Mouse (Mus musculus) hindbrain, postnatal 0 days (tissue): ENCODE measurements around the gene Synj2. TPM values are rescaled to one million over a fixed set of nuclear protein-coding genes. Genes with fewer than 3 reads are reported as not detected.
"Not testable (repeated sequence)": the region's sequence is repeated elsewhere in the genome, so short reads cannot be mapped to it uniquely, and the experiment has no call there.

Experiments used
- ATAC-seq: fragments of 200-750 bp; cut with Nextera tagmentation; 2 replicates; pipeline ENCODE4 v1.8.0; 2017; ENCODE audit warnings: mild to moderate bottlenecking, moderate TSS enrichment, moderate library complexity
- DNase-seq: peaks from one replicate; pipeline ENCODE4 v3.0.0-alpha.2; 2015; ENCODE audit warnings: low spot score
- H3K27ac ChIP-seq: fragments of 300-500 bp; sonication (generic); 2 replicates; pipeline ENCODE4 v1.5.1; 2014; ENCODE audit warnings: mild to moderate bottlenecking
- H3K27me3 ChIP-seq: fragments of 300-500 bp; sonication (generic); 2 replicates; pipeline ENCODE4 v1.6.1; 2014; ENCODE audit warnings: low read length, mixed read lengths; ENCODE audit not compliant: insufficient read depth
- H3K36me3 ChIP-seq: fragments of 300-500 bp; sonication (generic); 2 replicates; pipeline ENCODE4 v1.6.1; 2014; ENCODE audit warnings: low read length, mixed read lengths; ENCODE audit not compliant: insufficient read depth
- H3K4me1 ChIP-seq: fragments of 300-500 bp; sonication (generic); 2 replicates; pipeline ENCODE4 v1.6.1; 2014; ENCODE audit warnings: antibody characterized with exemption, low read length, mixed read lengths; ENCODE audit not compliant: insufficient read depth
- H3K4me2 ChIP-seq: fragments of 300-500 bp; sonication (generic); 2 replicates; pipeline ENCODE4 v1.6.1; 2014; ENCODE audit warnings: low read depth, mild to moderate bottlenecking, low read length, moderate library complexity, mixed read lengths
- H3K4me3 ChIP-seq: fragments of 300-500 bp; sonication (generic); 2 replicates; pipeline ENCODE4 v1.5.1; 2014; ENCODE audit warnings: low read length
- H3K9ac ChIP-seq: fragments of 300-500 bp; sonication (generic); replicated peaks from 2 replicates; pipeline ENCODE4 v1.6.1; 2014; ENCODE audit warnings: mild to moderate bottlenecking, low read length, moderate library complexity, mixed read lengths
- H3K9me3 ChIP-seq: fragments of 300-500 bp; sonication (generic); 2 replicates; pipeline ENCODE4 v1.6.1; 2016; ENCODE audit warnings: low read length, mixed read lengths
- CTCF ChIP-seq: IDR thresholded peaks from 2 replicates; pipeline ENCODE4 v1.5.1; 2016; ENCODE audit warnings: antibody characterized with exemption, control low read depth, low read depth
- WGBS: fragments of 180-500 bp; shearing (Covaris S2); extraction: QIAGEN DNeasy Blood & Tissue Kit; methylation state at CpG from one replicate; pipeline ENCODE4 v1.1.7; 2014; 5-methylcytosine and 5-hydroxymethylcytosine counted together
- polyA plus RNA-seq: library from polyadenylated mRNA; unstranded; fragments of >200 nt; fragmentation: Nextera tagmentation; extraction: Ambion mirVana; gene quantifications from 2 replicates; pipeline ENCODE4 v1.2.1, GENCODE M21; 2015
- total RNA-seq: library from RNA; depleted of rRNA; stranded (reverse); fragments of >200 nt; gene quantifications from 2 replicates; pipeline ENCODE4 v1.2.3, GENCODE M21; 2014

The Synj2 gene
- total and polyA plus RNA-seq, 2 experiments from 2014 or later: 2.9 to 4.8 TPM

DNA sequence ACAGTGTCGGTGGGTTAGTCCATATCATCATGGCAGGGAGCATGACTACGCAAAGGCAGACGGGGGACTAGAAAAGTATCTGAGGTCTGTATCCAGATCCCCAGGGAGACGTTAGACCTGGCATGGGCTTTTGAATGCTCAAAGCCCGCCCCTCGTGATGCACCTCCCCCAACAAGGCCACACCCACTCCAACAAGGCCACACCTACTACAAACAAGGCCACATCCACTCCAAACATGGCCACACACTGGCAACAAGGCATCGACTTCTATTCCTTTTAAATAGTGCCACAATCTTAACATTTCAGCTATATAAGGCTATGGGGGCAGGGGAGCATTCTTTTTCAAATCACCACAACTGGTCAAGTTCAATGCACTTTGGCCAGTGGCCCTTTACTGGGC is 79.6 kb downstream of the Synj2 start:
- no peak overlapping the region for H3K4me2 ChIP-seq
- H3K4me1 ChIP-seq: no peaks in the 10 kb centered on the region
- H3K36me3 ChIP-seq: no peaks in the 10 kb centered on the region
- H3K9ac ChIP-seq: no peak overlapping the region
- ATAC-seq: no peak
- 58% methylated on average over 7 of the region's 7 CpGs for WGBS
- H3K9me3 ChIP-seq: no peaks in the 10 kb centered on the region
- no peak overlapping the region for H3K4me3 ChIP-seq
- no peaks in the 10 kb centered on the region for H3K27me3 ChIP-seq
- no peak for DNase-seq
- no peak overlapping the region for H3K27ac ChIP-seq
- TF ChIP-seq CTCF: no peak

DNA sequence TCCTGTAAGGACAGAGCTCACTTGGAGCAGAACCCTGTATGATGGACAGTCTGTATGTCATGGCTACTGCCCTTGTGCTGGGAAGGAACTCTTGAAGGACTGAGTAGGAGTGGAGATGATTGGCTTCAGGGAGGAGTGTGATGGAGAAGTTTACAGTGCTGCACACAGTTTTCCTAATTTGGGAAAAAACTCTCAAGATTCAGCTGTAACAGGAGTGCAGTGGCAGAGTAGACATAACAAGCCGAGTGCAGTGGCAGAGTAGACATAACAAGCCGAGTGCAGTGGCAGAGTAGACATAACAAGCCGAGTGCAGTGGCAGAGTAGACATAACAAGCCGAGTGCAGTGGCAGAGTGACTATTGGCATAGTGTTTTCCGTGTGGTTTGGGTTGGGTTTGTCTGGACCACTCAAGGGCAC is 80.3 kb downstream of the Synj2 start:
- DNase-seq, H3K9me3 ChIP-seq, H3K27ac ChIP-seq, H3K36me3 ChIP-seq, H3K4me3 ChIP-seq, H3K27me3 ChIP-seq, H3K9ac ChIP-seq, H3K4me1 ChIP-seq: not testable (repeated sequence)
- ATAC-seq: peak; percentile 79
- WGBS: 44% methylated on average over 5 of the region's 5 CpGs
- peak overlapping the region; percentile 38 for H3K4me2 ChIP-seq

DNA sequence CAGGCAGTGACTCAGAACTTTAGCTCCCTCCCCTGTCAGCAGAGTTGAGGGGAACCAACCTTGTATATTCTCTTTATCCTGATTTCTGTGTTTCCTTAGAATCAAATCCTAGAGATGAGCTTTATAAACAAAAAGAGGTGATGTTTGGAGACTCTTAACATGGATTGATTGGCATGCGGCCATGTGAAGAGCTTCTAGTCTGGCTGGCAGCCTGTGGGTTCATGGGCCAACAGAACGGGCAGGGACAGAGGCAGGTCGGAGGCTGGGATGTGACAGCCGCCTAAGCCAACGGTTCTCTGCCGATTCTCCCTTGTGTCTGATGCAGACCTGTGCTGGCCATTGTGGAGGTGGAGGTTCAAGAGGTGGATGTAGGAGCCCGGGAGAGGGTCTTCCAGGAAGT is 84.8 kb downstream of the Synj2 start:
- TF ChIP-seq CTCF: no peak
- WGBS: 80% methylated on average over 7 of the region's 7 CpGs
- no peak for ATAC-seq

DNA sequence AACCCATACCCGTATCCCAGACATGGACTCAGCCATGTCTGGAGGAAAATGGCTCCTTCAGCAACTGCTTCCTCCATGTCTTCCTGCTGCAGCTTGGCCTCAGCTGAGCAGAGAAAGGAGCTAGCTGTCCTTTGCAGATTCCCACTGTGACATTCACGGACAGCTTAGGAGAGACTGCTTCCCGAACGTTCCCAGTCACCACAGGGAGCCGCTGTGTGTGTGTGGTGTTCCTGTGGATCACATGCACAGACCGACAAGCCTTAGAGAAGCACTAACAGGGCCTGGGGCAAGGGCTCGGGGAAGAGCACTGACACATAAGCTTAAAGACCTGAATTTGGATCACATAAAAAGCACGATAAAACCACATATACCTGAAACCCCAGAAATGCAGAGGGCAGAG is 94.6 kb downstream of the Synj2 start:
- H3K9me3 ChIP-seq: no peaks in the 10 kb centered on the region
- no peaks in the 10 kb centered on the region for H3K27me3 ChIP-seq
- no peaks in the 10 kb centered on the region for H3K36me3 ChIP-seq
- ATAC-seq (no peak), DNase-seq (peak; percentile 29)
- no peak overlapping the region for H3K27ac ChIP-seq
- H3K9ac ChIP-seq: no peak overlapping the region
- no peak overlapping the region for H3K4me2 ChIP-seq
- WGBS: 36% methylated on average over 8 of the region's 8 CpGs
- no peak overlapping the region for H3K4me3 ChIP-seq
- H3K4me1 ChIP-seq: no peaks in the 10 kb centered on the region
- TF ChIP-seq CTCF: no peak

More for the DNA sequence above, 84.8 kb downstream of the Synj2 start:
- no peak for DNase-seq
- H3K27me3 ChIP-seq: no peaks in the 10 kb centered on the region
- no peak overlapping the region for H3K4me2 ChIP-seq
- H3K9me3 ChIP-seq: no peaks in the 10 kb centered on the region
- H3K4me1 ChIP-seq: no peaks in the 10 kb centered on the region
- no peak overlapping the region for H3K9ac ChIP-seq
- H3K36me3 ChIP-seq: no peaks in the 10 kb centered on the region
- no peak overlapping the region for H3K27ac ChIP-seq
- no peak overlapping the region for H3K4me3 ChIP-seq

DNA sequence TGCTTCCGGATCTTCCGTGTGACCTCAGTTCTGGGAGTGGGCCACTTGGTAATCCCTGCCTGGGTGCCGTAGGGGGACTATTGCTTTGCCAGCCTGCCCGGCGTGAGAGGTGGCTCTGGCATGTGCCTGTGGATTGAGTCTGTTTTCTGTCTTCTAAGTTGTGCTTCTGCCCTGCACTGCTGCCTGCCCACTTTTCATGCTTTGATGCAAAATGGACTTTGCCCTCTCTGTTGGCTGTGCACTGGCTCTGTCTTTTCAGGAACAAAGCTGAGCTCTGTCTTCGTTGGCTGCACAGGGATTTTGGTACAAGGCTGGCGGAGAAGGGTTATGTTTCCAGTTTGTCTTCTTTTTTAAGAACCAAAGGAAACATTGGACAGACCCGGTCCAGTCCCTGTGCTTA is 95.4 kb downstream of the Synj2 start:
- Histone ChIP-seq H3K4me1 (no peaks in the 10 kb centered on the region), H3K4me3 (no peak overlapping the region), H3K27me3 (no peaks in the 10 kb centered on the region), H3K9ac (no peak overlapping the region), H3K27ac (no peak overlapping the region), H3K36me3 (no peaks in the 10 kb centered on the region), H3K9me3 (no peaks in the 10 kb centered on the region), H3K4me2 (no peak overlapping the region)
- no peak for TF ChIP-seq CTCF
- 77% methylated on average over 8 of the region's 8 CpGs for WGBS
- ATAC-seq: no peak
- DNase-seq: no peak

DNA sequence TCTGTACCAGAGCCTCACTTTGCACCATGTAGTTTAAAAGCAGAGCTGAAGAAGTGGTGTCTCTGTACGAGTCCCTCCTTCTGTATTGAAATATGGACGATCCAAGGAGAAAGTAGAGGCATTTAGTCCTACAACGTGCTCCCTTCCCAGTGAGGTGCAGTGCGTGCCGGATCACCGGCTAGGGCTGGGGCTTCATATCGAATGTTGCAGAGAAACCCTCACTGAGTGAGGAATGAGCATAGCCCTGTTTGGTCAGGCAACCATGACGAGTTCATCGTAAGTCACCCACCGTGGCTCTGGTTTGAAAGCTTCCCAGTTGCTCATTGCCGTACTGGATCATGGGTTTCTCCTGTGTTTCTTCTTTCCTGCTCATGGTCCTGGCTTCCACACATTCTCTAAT is 95.8 kb downstream of the Synj2 start:
- H3K4me1 ChIP-seq: no peaks in the 10 kb centered on the region

DNA sequence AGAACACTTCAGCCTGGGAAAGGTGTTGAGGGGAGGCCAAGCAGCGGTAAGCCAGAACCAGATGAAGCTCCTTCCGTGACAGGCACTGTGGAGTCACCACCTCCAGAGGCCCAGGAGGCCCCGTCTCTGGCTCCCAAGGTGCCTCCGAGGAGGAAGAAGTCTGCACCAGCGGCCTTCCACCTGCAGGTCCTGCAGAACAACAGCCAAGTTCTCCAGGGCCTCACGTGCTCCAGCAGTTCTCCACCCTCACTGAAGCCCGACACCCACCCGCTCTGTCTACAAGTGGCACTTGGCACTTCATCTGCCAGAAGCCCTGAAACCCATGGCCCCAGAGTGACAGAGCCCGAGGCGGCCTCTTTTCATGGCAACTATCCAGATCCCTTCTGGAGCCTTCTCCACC is 96.4 kb downstream of the Synj2 start:
- H3K36me3 ChIP-seq: peaks cover 10% of the 10 kb centered on the region
- no peak overlapping the region for H3K27ac ChIP-seq
- H3K9me3 ChIP-seq: no peaks in the 10 kb centered on the region
- DNase-seq (no peak), ATAC-seq (no peak)
- H3K4me2 ChIP-seq: no peak overlapping the region
- H3K4me1 ChIP-seq: no peaks in the 10 kb centered on the region
- TF ChIP-seq CTCF: no peak
- WGBS: 78% methylated on average over 10 of the region's 10 CpGs
- no peak overlapping the region for H3K4me3 ChIP-seq
- H3K9ac ChIP-seq: no peak overlapping the region
- H3K27me3 ChIP-seq: no peaks in the 10 kb centered on the region

More for the DNA sequence above, 95.8 kb downstream of the Synj2 start:
- Histone ChIP-seq H3K4me2 (no peak overlapping the region), H3K27ac (no peak overlapping the region), H3K36me3 (peaks cover 4% of the 10 kb centered on the region), H3K27me3 (no peaks in the 10 kb centered on the region), H3K4me3 (no peak overlapping the region), H3K9ac (no peak overlapping the region), H3K9me3 (no peaks in the 10 kb centered on the region)
- no peak for ATAC-seq
- DNase-seq: no peak
- 89% methylated on average over 11 of the region's 11 CpGs for WGBS
- no peak for TF ChIP-seq CTCF
